Mouse (Mus musculus): ENCODE data around the gene Gm17509.
"Not testable (repeated sequence)": the region's sequence is repeated elsewhere in the genome, so short reads cannot be mapped to it uniquely, and the experiment has no call there.

The Gm17509 gene

GRCm38 (mm10) chr13:117206066-117206465 is 14.8 kb downstream of the Gm17509 start:
- DNase-seq (ENCODE audit: low spot score): no peak

GRCm38 (mm10) chr13:117204685-117205084 is 16.2 kb downstream of the Gm17509 start:
- no peak for DNase-seq (ENCODE audit: low spot score)

- DNase-seq (ENCODE audit: low spot score): peak; percentile 70
Measured at GRCm38 (mm10) chr13:117202755-117203471, 18.0 kb downstream of the Gm17509 start.

DNA sequence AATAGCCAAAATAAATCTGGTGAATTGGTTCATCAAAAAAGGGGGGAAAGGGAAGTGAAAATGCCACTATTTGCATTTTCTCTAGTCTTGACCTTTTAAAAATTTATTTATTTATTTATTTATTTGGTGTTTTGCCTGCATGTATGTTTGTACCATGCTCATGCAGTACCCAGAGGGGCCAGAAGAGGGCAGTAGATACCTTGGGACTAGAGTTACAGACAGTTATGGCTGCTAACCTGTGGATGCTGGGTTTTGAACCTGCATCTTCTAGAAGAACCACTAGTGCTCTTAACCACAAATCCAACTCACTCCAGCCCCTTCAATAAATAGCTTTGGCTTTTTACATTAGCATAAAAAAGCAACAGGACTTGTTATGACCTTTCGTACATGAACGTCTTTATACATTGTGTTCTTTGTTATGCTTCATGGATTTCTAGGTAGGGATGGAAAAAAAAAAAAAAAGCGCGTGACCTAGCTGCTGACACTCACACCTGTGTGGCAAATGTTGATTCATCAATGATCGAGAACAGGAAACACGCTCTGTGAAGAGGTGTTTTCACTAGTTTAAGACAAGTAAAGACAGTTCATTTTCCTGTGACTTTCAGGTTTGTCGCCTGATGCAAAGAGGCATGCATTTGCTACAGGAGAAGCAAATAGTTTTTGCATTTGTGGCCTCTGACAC is 22.3 kb downstream of the Gm17509 start:
- DNase-seq (ENCODE audit: low spot score): peak; percentile 80

- no peak for DNase-seq (ENCODE audit: low spot score)
Measured at GRCm38 (mm10) chr13:117197666-117198065, 23.2 kb downstream of the Gm17509 start.

DNA sequence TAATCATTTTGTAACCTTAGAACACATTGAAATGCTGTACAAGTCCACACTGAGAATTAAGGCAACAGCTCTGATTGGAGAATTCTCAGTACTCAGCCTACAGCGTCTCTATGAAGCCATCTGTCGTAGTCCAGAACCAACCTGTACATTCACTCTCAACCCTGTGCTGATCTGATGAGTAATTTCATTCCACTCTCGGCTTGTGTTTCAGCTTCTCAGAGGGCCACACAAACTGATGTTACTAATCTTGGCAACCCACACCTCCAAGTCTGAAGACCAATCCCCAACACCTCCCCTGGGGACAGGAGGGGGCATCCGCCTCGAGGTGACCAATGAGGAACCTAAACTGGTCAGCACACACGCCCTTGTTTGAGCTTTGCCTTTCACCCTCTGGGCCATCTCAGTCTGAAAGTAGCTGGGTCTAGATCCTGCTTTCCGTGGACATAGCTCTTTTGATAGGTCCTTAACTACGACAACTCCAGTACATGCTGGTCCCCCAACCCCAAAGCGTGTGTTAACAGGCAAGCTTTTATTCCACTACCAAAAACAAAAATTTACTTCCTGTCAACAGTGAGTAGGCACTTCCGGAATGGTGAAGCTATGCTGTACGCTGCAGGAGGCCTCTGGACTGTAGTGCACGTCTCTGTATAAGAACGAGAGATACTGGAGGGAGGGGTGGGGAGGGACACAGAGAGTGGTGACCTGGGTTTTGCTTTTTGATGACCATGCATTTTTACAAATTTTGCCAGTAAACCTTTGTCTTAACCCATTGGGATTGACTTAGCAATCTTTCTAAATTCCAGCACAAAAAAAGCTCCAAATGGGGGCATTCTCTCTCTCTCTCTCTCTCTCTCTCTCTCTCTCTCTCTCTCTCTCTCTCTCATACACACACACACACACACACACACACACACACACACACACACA is 25.0 kb downstream of the Gm17509 start:
- no peak for DNase-seq (ENCODE audit: low spot score)

- DNase-seq (ENCODE audit: low spot score): no peak
Measured at GRCm38 (mm10) chr13:117193422-117193983, 27.4 kb downstream of the Gm17509 start.

GRCm38 (mm10) chr13:117192161-117192560 is 28.7 kb downstream of the Gm17509 start:
- no peak for DNase-seq (ENCODE audit: low spot score)

DNA sequence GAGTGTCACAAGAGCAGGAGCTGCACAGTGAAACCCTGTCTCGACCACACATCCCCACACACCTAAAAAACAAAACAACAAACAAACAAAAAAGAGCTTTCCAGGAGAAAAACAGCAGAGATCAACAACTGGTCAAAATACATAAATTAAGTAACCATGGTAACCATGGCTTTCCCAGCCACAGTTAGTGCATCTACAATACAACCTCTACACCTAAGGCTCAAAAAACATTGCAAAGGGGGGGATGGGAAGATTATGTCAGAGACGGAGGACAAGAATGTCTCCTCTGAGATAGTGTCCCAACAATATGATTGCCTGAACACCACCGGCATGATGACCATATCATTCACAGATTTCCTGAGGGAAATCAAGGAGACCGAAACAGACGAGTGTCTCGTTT is 35.5 kb downstream of the Gm17509 start:
- DNase-seq (ENCODE audit: low spot score): no peak

GRCm38 (mm10) chr13:117183288-117183687 is 37.6 kb downstream of the Gm17509 start:
- DNase-seq (ENCODE audit: low spot score): no peak

DNA sequence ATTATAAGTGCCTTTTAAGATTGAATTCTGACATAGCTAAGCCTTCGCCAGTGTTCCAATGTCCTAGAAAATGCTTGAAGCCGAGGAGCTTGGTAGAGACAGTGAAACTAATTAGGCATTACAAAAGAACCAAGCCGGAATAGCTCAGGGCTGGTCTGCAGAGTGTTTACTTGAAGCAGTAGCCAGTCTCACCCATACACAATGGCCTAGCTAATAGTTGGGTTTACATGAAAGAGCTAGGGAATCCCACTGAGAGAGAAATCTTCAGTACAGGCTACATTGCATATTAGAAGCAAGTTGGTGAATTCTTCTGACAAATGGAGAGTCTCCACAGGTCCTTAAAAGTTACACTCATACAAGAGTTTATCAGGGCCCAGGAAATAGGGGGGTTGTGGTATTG is 40.0 kb downstream of the Gm17509 start:
- not testable (repeated sequence) for DNase-seq (ENCODE audit: low spot score)
